Comparison of ENCODE assay signal across 29 mouse cellular contexts in the genomic region with DNA sequence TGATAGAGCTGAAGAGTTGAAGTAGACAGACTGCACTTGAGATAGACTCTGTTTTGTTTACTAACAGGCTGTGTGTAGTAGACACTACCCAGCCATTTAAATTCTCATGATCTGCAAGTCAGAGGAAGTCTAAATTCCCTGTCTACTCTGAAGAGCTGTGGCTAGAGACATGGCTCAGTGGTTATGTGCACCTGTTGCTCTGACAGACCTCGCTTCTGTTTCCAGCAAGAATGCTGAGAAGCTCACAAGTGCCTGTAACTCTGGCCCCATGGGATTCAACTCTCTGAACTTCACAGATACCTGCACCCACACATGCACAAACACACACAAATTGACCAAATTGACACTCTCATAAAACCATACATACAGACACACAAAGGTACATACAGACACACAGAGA.
"Had no signal": no experiment of that assay in that cellular context is flagged by ENCODE, and none has a peak within 500 bp of the region (broad histone marks: within the 10 kb centered on the region; RNA-seq: fewer than 3 reads in every experiment).

No protein-coding gene starts in this region.

- H3K4me1 ChIP-seq: limb, embryonic 10.5 days; limb, embryonic 12.5 days; limb, embryonic 13.5 days; limb, embryonic 15.5 days; liver, embryonic 12.5 days; liver, embryonic 13.5 days; liver, embryonic 15.5 days; lung, embryonic 15.5 days; megakaryocyte, embryonic 14.5 days; midbrain, embryonic 10.5 days; midbrain, embryonic 12.5 days; midbrain, embryonic 13.5 days; midbrain, embryonic 15.5 days had no signal

- H3K36me3 ChIP-seq: limb, embryonic 10.5 days; limb, embryonic 12.5 days; limb, embryonic 13.5 days; limb, embryonic 15.5 days; liver, embryonic 12.5 days; liver, embryonic 13.5 days; liver, embryonic 15.5 days; lung, embryonic 15.5 days; midbrain, embryonic 10.5 days; midbrain, embryonic 12.5 days; midbrain, embryonic 13.5 days; midbrain, embryonic 15.5 days had no signal

- H3K27me3 ChIP-seq: limb, embryonic 12.5 days; limb, embryonic 13.5 days; limb, embryonic 15.5 days; liver, embryonic 12.5 days; liver, embryonic 13.5 days; liver, embryonic 15.5 days; lung, embryonic 15.5 days; megakaryocyte, embryonic 14.5 days; midbrain, embryonic 12.5 days; midbrain, embryonic 13.5 days; midbrain, embryonic 15.5 days had no signal

- H3K9me3 ChIP-seq: limb, embryonic 10.5 days; limb, embryonic 15.5 days; liver, embryonic 12.5 days; liver, embryonic 13.5 days; liver, embryonic 15.5 days; lung, embryonic 15.5 days; megakaryocyte, embryonic 14.5 days; midbrain, embryonic 12.5 days; midbrain, embryonic 15.5 days had no signal

- H3K4me2 ChIP-seq: limb, embryonic 12.5 days; limb, embryonic 13.5 days; limb, embryonic 15.5 days; liver, embryonic 11.5 days; liver, embryonic 12.5 days; liver, embryonic 13.5 days; liver, embryonic 15.5 days; lung, embryonic 14.5 days; lung, embryonic 15.5 days; midbrain, embryonic 12.5 days; midbrain, embryonic 13.5 days; midbrain, embryonic 15.5 days had no signal

- ATAC-seq: liver, embryonic 12.5 days; liver, postnatal 0 days; lung, postnatal 0 days; midbrain, embryonic 13.5 days; midbrain, embryonic 15.5 days; midbrain, embryonic 16.5 days had no signal

- H3K4me3 ChIP-seq: left cerebral cortex, adult 2 months; limb, embryonic 10.5 days; limb, embryonic 12.5 days; limb, embryonic 13.5 days; limb, embryonic 15.5 days; liver, embryonic 12.5 days; liver, embryonic 13.5 days; liver, embryonic 15.5 days; lung, embryonic 15.5 days; megakaryocyte, embryonic 14.5 days; midbrain, embryonic 10.5 days; midbrain, embryonic 12.5 days; midbrain, embryonic 13.5 days; midbrain, embryonic 15.5 days had no signal

- DNase-seq: left cerebral cortex, postnatal 4 days; liver; liver, embryonic 13.5 days; liver, postnatal 0 days; lung, adult 18-20 months; lung, adult 2 months; lung, embryonic 14.5 days; lung, postnatal 10 days; lung, postnatal 14 days; lung, postnatal 36 days; lung, postnatal 4 days had no signal

- H3K27ac ChIP-seq: left cerebral cortex, adult 2 months; limb, embryonic 10.5 days; limb, embryonic 12.5 days; limb, embryonic 13.5 days; limb, embryonic 15.5 days; liver, embryonic 12.5 days; liver, embryonic 13.5 days; liver, embryonic 14.5 days; liver, embryonic 15.5 days; lung, embryonic 15.5 days; macrophage; midbrain, embryonic 10.5 days; midbrain, embryonic 12.5 days; midbrain, embryonic 13.5 days; midbrain, embryonic 15.5 days had no signal

- H3K9ac ChIP-seq: limb, embryonic 12.5 days; limb, embryonic 13.5 days; limb, embryonic 15.5 days; liver, embryonic 12.5 days; liver, embryonic 13.5 days; liver, embryonic 14.5 days; liver, embryonic 15.5 days; liver, postnatal 0 days; lung, embryonic 14.5 days; lung, embryonic 15.5 days; midbrain, embryonic 12.5 days; midbrain, embryonic 13.5 days; midbrain, embryonic 15.5 days had no signal
